Mouse (Mus musculus) monocyte, adult 2 months (primary cell): ENCODE data around the gene Rad54l.
A peak's percentile ranks its signal among the peaks of the same experiment; 100 is the strongest.

ENCODE experiments used
- DNase-seq, 2 experiments: peaks; one replicate each; pipeline ENCODE4 v3.0.0; 2022; ENCODE audit warnings: low spot score in 2 of 2, low read depth in 1 of 2

Rad54l gene

DNA sequence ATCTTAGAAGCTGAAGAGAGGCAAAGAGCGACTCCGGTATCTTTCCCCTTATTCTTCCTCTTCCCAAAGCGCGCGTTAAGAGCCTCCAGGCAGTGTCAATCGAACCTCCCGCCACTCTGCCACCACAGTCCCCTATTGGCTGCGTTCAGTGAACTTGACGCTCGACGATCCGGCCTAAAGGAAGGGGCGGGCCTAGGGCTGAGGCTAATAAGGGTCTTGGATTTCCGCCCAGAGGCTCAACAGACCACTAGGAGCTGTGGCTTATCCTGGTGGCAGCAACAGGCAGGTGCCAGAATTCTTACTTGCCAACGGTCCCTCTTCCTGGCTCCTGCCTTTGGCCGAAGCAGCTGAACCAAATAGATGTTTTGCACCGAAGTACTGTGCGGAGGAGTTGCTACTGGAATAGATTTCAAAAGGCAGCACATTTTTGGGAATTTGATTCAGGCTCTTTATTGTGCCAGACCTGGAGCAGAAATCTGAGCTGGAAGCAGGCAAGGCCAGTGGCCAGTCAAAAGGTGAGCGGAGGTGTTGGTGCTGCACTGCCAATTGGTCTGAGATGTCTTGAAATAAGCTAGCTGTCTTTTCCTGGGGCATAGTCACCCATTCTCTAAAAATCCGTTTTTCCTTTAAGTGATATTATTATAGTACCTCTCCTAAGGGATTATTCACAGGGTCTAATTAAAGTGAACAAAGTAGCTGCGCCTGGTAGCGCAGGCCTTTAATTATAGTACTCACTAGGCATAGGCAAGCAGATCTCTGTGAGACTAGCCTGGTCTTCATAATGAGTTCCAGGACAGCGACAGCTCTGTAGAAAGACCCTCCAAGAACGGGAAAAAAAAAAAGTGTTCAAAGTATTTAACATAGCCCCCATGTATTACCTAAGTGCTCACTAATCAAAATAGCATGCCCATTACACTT is at the start of gene Rad54l, which contains the start of gene Pomgnt1:
Rad54l (minus strand) TSS at position 89 of the 918 bp plus-strand sequence.
Pomgnt1 (plus strand) TSS at position 239 of the 918 bp plus-strand sequence.
- DNase-seq, result peak; percentile 37 to 51

DNA sequence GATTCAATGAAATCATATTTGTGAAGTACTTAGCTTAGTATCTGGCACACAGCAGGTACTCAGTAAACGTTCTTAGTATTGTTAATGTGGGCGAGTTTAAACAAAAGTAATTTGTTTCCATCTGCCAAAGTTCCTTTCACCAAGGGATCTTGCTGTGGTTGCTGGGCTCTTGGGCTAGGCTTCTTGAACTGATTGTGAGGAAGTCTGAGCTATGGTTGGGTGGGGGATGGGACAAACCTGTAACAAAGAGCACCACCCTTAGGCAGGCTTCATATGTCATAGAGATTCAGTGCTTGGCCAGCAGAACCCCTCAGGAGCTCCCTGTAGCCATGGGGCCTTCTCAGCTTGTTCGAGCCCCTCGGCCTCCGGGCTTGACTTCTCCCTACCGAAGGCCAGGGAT is 49.6 kb upstream of the Rad54l start, which contains the start of the genes 1700042G07Rik and Gm49337:
1700042G07Rik (plus strand) TSS at position 301 of the 400 bp plus-strand sequence.
Gm49337 (plus strand) TSS at position 313 of the 400 bp plus-strand sequence.
- DNase-seq, result no peak

GRCm38 (mm10) chr4:116169353-116169672 is 45.8 kb upstream of the Rad54l start:
- no peak for DNase-seq

DNA sequence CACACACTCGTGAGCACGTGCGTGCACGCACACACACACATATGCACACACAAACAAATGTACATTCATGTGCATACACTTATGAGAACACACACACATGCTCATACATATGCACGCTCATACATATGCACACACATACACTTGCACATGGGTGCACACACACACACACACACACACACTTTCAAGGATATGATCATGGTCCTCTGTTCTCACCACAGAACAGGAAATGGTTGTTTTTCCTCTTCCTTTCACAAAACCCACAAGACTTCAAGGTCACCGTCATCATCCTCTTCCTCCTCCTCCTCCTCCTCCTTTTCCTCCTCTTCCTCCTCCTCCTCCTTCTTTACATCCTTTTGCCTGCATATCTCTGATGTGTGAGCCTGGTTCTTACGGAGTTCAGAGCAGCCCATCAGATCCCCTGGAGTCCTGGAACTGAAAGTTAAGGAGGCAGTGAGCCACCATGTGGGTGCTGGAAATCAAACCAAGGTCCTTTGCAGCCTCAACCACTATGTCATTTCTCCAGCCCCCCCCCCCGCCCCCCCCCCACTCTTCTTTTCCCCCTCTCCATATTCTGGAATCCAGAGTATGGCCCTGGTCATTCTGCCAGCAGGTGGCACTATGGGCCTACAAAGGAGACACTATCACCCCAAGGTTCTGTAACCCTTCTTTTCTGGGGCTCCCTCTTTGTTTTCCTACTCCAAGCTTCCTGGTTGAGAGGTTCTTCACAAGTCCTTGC is 45.3 kb upstream of the Rad54l start:
- DNase-seq, result peak in 1 of 2 experiments; percentile 43

GRCm38 (mm10) chr4:116167404-116167803 is 43.9 kb upstream of the Rad54l start, which contains the start of gene Tspan1:
Gene Tspan1 (minus strand): TSS chr4:116167601.
- DNase-seq, result no peak

- DNase-seq, result no peak
Observed at GRCm38 (mm10) chr4:116165708-116166407, 42.4 kb upstream of the Rad54l start.

DNA sequence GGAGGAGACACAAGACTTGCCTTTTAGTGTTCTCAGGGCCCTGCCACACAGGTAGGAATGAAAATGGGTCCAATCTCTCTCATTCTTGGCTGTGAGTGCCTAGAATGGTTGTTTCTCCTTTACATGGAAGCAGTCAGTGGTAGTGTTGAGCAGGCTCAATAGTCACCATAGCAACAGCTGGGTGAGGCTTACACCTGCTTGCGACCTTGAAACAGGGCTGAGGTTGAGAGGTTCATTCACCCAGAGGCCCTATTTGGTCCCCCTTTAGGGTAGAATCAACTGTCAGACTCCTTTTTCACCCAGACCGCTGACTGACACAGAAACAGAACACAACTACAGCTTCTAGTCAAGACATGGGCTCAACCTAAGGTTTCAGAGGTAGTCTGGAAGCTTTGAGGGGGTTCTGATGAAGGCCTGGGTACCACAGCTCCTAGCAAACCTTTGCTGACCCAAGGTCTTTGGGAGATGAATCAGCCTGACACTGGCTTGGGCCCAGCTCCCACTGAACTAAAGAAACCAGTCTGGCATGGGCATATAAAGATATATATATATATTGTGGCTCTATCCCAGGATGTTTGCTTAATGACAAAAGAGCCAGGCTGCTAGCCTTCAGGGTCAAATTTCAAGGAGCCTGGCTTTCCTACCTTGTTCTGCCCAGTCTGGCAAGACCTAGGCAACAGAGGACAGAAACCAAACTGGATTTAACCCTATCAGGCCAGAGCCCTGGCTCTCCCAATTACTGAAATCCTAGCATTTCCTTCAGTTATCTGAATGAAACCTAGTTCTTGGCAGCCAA is 41.5 kb upstream of the Rad54l start:
- DNase-seq, result no peak

- no peak for DNase-seq
Observed at GRCm38 (mm10) chr4:116162142-116162541, 38.7 kb upstream of the Rad54l start.

- no peak for DNase-seq
Observed at GRCm38 (mm10) chr4:116160769-116161168, 37.3 kb upstream of the Rad54l start.

- DNase-seq, result no peak
Observed at GRCm38 (mm10) chr4:116159912-116160311, 36.4 kb upstream of the Rad54l start.

GRCm38 (mm10) chr4:116157882-116158281 is 34.4 kb upstream of the Rad54l start:
- DNase-seq, result no peak

GRCm38 (mm10) chr4:116152702-116153101 is 29.2 kb upstream of the Rad54l start:
- no peak for DNase-seq

DNA sequence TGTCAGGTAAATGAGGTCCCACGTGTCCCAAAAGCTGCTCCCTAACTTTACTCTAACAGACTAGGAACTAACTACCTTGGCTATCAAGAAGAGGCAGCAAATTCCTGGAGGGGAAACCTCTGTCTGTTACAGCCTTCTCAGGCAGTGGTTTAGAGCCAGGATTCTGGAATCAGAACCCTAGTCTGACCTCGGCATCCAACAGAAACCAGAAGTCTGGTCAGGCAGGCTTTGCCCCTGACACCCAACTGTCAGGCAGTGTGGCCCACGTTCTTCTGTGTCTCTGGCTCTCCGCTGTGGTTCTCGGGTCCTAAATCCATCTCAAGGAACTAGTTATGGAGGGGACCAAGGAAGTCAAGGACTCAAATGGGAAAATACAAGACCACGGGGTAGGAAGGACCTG is 27.7 kb upstream of the Rad54l start, which contains the start of gene Lurap1:
Lurap1 (minus strand) TSS at position 101 of the 400 bp plus-strand sequence.
- DNase-seq, result no peak

GRCm38 (mm10) chr4:116150862-116151221 is 27.4 kb upstream of the Rad54l start:
- DNase-seq, result no peak

DNA sequence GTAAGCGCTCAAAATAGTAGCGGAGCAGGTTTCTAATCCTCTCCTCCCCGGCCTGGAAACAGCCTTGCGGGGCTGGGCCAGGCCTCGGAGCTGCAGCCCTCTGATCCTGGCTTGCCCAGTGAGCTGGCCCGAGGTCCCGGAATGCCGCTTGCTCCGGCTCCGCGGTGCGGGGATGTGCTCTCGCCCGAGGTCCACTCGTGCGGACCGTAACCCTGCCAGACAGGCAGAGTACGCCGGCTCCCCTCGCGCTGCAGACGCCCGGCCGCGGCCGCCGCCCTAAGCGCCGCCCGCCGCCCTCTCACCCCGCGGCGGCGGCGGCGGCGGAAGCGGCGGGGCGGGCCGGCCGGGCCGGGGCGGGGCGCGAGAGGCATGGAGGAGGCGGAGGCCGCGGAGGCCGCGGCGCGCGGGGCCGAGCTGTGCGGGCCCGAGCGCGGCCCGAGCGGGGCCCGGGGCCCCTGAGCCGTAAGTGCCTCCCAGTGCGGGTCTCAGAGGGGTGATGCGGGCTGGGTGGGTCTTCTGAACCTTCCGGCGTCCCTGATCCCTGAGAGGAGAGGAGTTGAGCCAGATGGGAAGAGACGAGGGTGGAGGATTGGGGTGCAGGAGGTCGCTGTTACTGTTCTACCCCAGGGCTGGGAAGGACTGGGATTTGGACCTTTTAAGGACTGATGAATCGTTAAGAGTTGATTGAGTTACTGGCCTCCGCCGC is 26.8 kb upstream of the Rad54l start:
- DNase-seq, result peak in 1 of 2 experiments; percentile 18

DNA sequence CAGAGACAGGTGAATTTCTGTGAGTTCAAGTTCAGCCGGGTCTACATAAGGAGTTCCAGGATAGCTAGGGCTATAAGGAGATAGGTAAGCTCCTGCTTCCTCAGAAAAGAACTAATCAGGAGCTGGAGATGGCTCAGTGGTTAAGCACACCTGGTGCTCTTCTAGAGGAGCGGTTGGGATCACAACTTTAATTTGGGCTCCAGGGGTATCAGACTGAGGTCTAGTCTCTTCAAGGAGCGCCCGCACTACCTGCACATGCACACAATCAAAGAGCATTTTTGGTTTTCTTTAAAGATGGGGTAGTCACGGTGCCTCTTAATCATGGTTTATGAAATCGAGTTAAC is 26.3 kb upstream of the Rad54l start:
- DNase-seq, result no peak

DNA sequence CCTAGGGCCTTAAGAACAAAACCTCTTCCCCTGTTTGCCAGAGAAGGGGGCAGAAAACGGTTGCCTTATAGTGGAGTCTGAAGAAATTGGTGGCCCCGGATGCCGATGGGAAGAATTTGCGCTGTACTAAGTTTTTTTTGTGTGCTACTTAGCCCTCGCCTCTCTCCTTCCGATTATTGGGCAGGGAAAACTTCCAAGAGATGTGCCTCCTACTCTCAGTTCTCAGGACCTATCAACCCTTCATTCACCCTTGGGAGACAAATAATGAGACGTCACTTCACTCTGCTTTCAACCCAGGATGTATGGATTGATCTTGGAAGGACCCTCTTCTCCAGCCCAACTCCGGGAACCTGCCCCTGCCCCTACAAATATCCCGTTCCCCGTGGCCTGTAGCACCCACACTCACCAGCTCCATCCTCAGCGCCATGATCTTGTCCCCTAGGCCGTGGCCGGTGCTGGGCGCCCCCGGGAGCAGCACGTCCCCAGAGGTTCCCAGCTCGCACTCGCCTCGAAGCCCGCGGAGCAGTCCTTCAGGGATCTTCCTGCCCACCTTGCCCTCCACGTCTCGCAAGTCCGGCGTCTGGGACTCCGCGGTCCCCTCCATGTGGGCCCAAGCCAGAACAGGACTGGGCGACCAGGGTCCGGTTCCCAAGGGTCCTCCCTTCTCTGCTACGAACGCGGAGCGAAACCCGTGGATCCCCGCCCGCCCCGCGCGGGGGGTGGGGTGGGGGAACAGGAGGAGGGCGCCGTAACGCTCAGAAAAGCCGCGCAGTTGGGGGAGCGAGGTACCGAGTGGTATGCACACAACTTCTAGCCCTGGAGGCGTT is 20.6 kb upstream of the Rad54l start:
- DNase-seq, result no peak

DNA sequence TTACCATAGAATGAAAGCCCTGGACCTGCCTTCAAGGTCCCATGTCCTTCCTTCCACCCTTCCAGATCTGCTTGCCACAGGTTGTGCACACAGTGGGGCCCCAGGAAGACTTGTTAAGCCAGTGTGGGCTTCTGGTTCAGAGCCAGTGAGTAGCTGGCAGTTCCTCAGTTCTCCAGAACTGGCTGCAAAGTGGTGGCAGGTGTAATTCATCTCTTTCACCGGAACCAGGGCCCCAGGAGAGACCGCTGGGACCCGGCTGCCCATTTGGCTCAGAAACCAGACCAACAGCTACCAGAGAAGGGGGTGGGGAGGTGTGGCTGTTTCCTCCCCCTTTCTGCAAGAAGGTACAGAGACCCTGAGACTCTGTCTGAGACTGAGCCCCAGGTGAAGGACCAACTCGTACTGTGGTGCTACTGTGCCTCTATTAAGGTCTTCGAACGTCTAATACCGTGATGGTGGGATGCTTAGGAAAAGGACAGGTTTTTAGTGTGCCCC is 19.9 kb upstream of the Rad54l start:
- no peak for DNase-seq

- DNase-seq, result no peak
Observed at GRCm38 (mm10) chr4:116142269-116142668, 18.8 kb upstream of the Rad54l start.
